ENCODE assay signal across 23 mouse cellular contexts in the genomic region with DNA sequence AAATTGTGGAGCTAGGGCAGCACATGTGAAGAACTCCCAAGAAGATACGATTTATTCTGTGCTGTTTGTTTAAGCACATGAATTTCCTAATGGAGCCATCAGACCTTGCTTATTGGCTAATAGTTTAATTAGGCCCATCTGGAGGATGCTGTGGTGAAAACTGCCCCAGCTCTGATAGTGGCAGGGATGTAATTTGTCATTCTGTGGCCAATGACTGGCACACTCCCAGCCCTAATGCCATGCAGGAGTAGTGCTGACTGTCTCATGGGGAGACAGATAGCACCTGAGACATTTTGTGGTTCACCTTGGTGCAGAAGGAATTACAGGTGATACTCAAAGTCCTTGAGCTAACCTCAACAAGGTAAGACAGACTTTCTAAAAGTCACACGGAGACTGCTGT.
"Had no signal": no experiment of that assay in that cellular context is flagged by ENCODE, and none has a peak within 500 bp of the region (broad histone marks: within the 10 kb centered on the region; RNA-seq: fewer than 3 reads in every experiment).

No protein-coding gene starts in this region.

- H3K9me3 ChIP-seq: heart, embryonic 10.5 days; heart, embryonic 12.5 days; hindbrain, embryonic 13.5 days; intestine, embryonic 15.5 days; limb, embryonic 10.5 days; limb, embryonic 12.5 days had no signal

- ATAC-seq: hindbrain, embryonic 16.5 days; inflammation-experienced regulatory T-cells, adult 6 months; intestine, embryonic 15.5 days; intestine, postnatal 0 days had no signal

- DNase-seq: gastrocnemius, adult 2 months; gastrocnemius, postnatal 10 days; gastrocnemius, postnatal 25 days; heart, adult 18-20 months; heart, postnatal 10 days; heart, postnatal 4 days; kidney, adult 18-20 months; kidney, adult 8-10 months; kidney, postnatal 10 days; kidney, postnatal 25 days; kidney, postnatal 4 days; liver had no signal

- H3K4me2 ChIP-seq: heart, embryonic 12.5 days; hindbrain, embryonic 13.5 days; intestine, embryonic 15.5 days; limb, embryonic 12.5 days; liver, embryonic 11.5 days had no signal

- H3K27me3 ChIP-seq: heart, embryonic 12.5 days; hindbrain, embryonic 13.5 days; intestine, embryonic 15.5 days; limb, embryonic 12.5 days had no signal

- H3K9ac ChIP-seq: heart, embryonic 12.5 days; hindbrain, embryonic 13.5 days; intestine, embryonic 15.5 days; limb, embryonic 12.5 days had no signal

- H3K4me3 ChIP-seq: gastrocnemius, adult 2 months; heart, embryonic 10.5 days; heart, embryonic 12.5 days; hindbrain, embryonic 13.5 days; intestine, embryonic 15.5 days; layer of hippocampus, adult 2 months; limb, embryonic 10.5 days; limb, embryonic 12.5 days had no signal

- H3K4me1 ChIP-seq: heart, embryonic 10.5 days; heart, embryonic 12.5 days; intestine, embryonic 15.5 days; limb, embryonic 10.5 days; limb, embryonic 12.5 days had no signal

- H3K27ac ChIP-seq: gastrocnemius, adult 2 months; heart, embryonic 10.5 days; hindbrain, embryonic 13.5 days; intestine, embryonic 15.5 days; layer of hippocampus, adult 2 months; limb, embryonic 10.5 days; limb, embryonic 12.5 days had no signal

- H3K36me3 ChIP-seq: heart, embryonic 10.5 days; heart, embryonic 12.5 days; hindbrain, embryonic 13.5 days; intestine, embryonic 15.5 days; limb, embryonic 10.5 days; limb, embryonic 12.5 days had no signal
